Mouse (Mus musculus) ES-E14 (cell line): ENCODE measurements around the gene Grin2b. TPM values are rescaled to one million over a fixed set of nuclear protein-coding genes. Genes with fewer than 3 reads are reported as not detected.

Source experiments
- DNase-seq: peaks from one replicate; pipeline ENCODE4 v3.0.0-alpha.2; 2013; ENCODE audit warnings: low read depth, low spot score
- H3K27ac ChIP-seq: 2 replicates; pipeline ENCODE4 v1.5.1; 2012; ENCODE audit warnings: low read depth, mild to moderate bottlenecking, low read length, moderate library complexity, mixed read lengths; ENCODE audit not compliant: poor library complexity, insufficient read depth, severe bottlenecking
- H3K36me3 ChIP-seq: 2 replicates; pipeline ENCODE4 v1.6.1; 2012; ENCODE audit warnings: mild to moderate bottlenecking, low read length, moderate library complexity, mixed read lengths; ENCODE audit not compliant: control insufficient read depth, poor library complexity, insufficient read depth, severe bottlenecking
- H3K4me1 ChIP-seq, 2 experiments: fragments of 150-350 bp in 1 of 2; sonication (generic) in 1 of 2; 2 replicates each; pipeline ENCODE4 v1.6.1; 2012; ENCODE audit warnings: low read length in 2 of 2, mild to moderate bottlenecking in 1 of 2, mixed read lengths in 1 of 2; ENCODE audit not compliant: control insufficient read depth in 2 of 2, insufficient read depth in 2 of 2, poor library complexity in 1 of 2
- H3K4me3 ChIP-seq, 2 experiments: fragments of 150-350 bp in 1 of 2; sonication (generic) in 1 of 2; 2 replicates each; pipeline ENCODE4 v1.5.1; 2012; ENCODE audit warnings: low read length in 2 of 2, low read depth in 1 of 2, mild to moderate bottlenecking in 1 of 2, mixed read lengths in 1 of 2; ENCODE audit not compliant: insufficient read depth in 1 of 2, poor library complexity in 1 of 2, severe bottlenecking in 1 of 2
- H3K9ac ChIP-seq: 2 replicates; pipeline ENCODE4 v1.6.1; 2012; ENCODE audit warnings: low read depth, mild to moderate bottlenecking, low read length, mixed read lengths; ENCODE audit not compliant: poor library complexity, insufficient read depth, severe bottlenecking
- H3K9me3 ChIP-seq: fragments of 150-350 bp; sonication (generic); 2 replicates; pipeline ENCODE4 v1.6.1; 2012; ENCODE audit warnings: low read depth, mild to moderate bottlenecking, low read length; ENCODE audit not compliant: control insufficient read depth, insufficient read depth
- CHD2 ChIP-seq: IDR thresholded peaks from 2 replicates; pipeline ENCODE4 v1.6.1; 2014; ENCODE audit warnings: mild to moderate bottlenecking, low read depth, low read length, inconsistent platforms
- HCFC1 ChIP-seq: IDR thresholded peaks from 2 replicates; pipeline ENCODE4 v1.6.1; 2012; ENCODE audit warnings: low read length, inconsistent platforms, borderline replicate concordance; ENCODE audit not compliant: insufficient read depth
- MAFK ChIP-seq: IDR thresholded peaks from 2 replicates; pipeline ENCODE4 v1.6.1; 2014; ENCODE audit warnings: mild to moderate bottlenecking, low read depth, low read length, inconsistent platforms; ENCODE audit not compliant: insufficient read depth
- ZC3H11A ChIP-seq: IDR thresholded peaks from 2 replicates; pipeline ENCODE4 v1.6.1; 2012; ENCODE audit warnings: low read depth, mild to moderate bottlenecking, inconsistent platforms, low read length, borderline replicate concordance
- ZNF384 ChIP-seq: IDR thresholded peaks from 2 replicates; pipeline ENCODE4 v1.6.1; 2012; ENCODE audit warnings: low read depth, low read length, inconsistent platforms
- in situ Hi-C, 2 experiments: fragments of 600-800 bp; cut with MboI; formaldehyde crosslinking; loops; one replicate each; pipeline ENCODE4 v1.15.1; 2025; ENCODE audit warnings: low sequenced_read_pairs in 2 of 2, inconsistent platforms in 1 of 2; ENCODE audit not compliant: unreplicated experiment in 2 of 2
- total RNA-seq: library from RNA; depleted of rRNA; stranded (reverse); fragments of 300-350 nt; gene quantifications from 2 replicates; pipeline ENCODE4 v1.2.3, GENCODE M21; 2012

Gene Grin2b
- total RNA-seq, 1 experiment: 1.2 TPM

GRCm38 (mm10) chr6:135817391-135817790, 355.9 kb downstream of the Grin2b start:
- Histone ChIP-seq H3K4me1 (no peaks in the 10 kb centered on the region), H3K9me3 (no peaks in the 10 kb centered on the region), H3K4me3 (no peak overlapping the region), H3K36me3 (no peaks in the 10 kb centered on the region), H3K9ac (no peak overlapping the region), H3K27ac (no peak overlapping the region)
- no peak for TF ChIP-seq HCFC1
- in situ Hi-C loops: no loop called here
- DNase-seq: no peak

GRCm38 (mm10) chr6:135813755-135814154, 359.6 kb downstream of the Grin2b start:
- Histone ChIP-seq H3K27ac (no peak overlapping the region), H3K4me3 (no peak overlapping the region), H3K9ac (no peak overlapping the region), H3K36me3 (no peaks in the 10 kb centered on the region), H3K9me3 (no peaks in the 10 kb centered on the region), H3K4me1 (no peaks in the 10 kb centered on the region)
- TF ChIP-seq MAFK: no peak
- no peak for TF ChIP-seq ZNF384
- no peak for TF ChIP-seq HCFC1
- no peak for TF ChIP-seq ZC3H11A
- TF ChIP-seq CHD2: no peak
- DNase-seq: no peak
- in situ Hi-C loops: no loop called here

DNA sequence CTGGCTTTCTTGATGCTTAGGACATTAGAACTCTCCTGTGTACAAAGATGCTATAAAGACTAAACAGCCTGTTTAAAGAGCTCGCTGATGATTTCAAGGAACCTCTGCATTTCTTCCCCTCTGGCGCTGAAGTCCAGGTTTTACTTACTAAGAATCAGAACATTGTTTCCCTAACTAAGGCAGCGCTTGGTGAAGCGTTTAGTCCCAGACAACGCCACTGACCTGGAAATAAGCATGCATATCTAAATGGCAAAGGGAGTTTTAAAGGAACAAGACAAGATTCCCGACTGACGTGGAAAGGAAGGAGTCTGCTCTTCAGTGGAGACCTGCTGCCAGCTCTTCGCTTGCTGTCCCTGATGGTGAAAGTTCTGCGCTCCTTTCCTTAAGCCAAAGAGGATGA, 367.9 kb downstream of the Grin2b start:
- in situ Hi-C loops: no loop called here
- Histone ChIP-seq H3K4me3 (no peak overlapping the region), H3K27ac (no peak overlapping the region), H3K36me3 (no peaks in the 10 kb centered on the region), H3K9ac (no peak overlapping the region), H3K9me3 (no peaks in the 10 kb centered on the region), H3K4me1 (no peaks in the 10 kb centered on the region)
- no peak for DNase-seq
- TF ChIP-seq MAFK (no peak), HCFC1 (no peak), CHD2 (no peak), ZC3H11A (no peak), ZNF384 (no peak)

DNA sequence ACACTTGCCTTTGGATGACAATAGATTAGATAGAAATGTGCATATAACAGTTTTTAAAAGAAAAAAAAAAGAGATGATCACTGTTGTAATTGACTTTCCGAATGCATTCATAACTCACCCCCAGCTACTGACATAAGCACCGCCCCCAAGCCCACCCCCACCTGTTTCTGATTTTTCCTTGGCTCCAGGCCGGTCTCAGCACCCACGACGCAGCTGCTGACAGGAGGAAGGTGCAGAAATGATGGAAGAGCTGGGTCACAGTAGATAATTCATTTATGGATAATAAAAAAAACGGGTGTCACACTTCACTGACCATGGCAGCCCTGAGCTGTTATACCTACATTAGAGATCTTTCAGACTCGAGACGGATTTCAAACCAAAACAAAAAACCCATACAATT, 373.4 kb downstream of the Grin2b start:
- H3K36me3 ChIP-seq: no peaks in the 10 kb centered on the region
- TF ChIP-seq HCFC1 (no peak), ZNF384 (no peak), ZC3H11A (no peak), MAFK (no peak), CHD2 (no peak)
- DNase-seq: no peak
- H3K9ac ChIP-seq: no peak overlapping the region
- H3K9me3 ChIP-seq: no peaks in the 10 kb centered on the region
- no peak overlapping the region for H3K4me3 ChIP-seq
- in situ Hi-C loops: no loop called here
- H3K4me1 ChIP-seq: no peaks in the 10 kb centered on the region
- no peak overlapping the region for H3K27ac ChIP-seq

DNA sequence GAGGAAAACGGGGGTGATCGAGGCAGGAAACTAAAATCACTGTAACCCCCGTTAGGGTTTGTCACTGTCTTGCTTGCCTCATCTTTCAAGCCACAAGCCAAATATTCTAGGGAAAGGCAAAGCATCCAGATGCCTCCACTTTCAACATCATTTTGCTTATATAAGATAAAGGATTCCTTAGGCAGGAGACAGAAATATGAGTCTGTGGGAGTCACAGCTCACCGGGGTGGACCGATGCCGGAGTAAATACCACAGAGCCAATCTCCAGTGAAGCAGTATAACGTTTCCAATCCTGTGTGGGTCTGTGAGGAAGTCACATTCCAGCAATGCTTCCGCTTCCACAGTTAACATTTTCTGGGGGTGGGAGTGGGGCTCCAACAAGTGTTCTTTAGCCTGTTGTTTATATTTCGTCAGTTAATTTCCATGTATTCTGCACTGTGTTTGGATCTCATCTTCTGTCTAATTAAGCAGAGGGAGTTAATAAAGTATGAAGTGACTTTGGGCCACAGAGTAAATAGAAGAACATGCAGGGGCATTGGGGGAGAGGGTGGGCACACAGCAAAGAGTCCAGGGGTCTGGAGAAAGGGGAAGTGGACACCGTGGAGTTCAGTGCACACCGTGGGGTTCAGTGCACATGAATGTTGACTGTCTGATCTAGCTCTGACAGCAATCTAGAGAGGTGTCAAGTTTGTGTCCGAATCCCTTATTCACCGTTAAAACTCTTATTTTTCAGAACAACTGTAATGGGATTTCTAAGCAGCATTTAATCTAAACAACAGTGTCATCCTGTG, 374.9 kb downstream of the Grin2b start:
- Histone ChIP-seq H3K4me3 (no peak overlapping the region), H3K36me3 (no peaks in the 10 kb centered on the region), H3K4me1 (no peaks in the 10 kb centered on the region), H3K9me3 (no peaks in the 10 kb centered on the region), H3K9ac (no peak overlapping the region), H3K27ac (no peak overlapping the region)
- DNase-seq: no peak
- TF ChIP-seq ZC3H11A: no peak
- TF ChIP-seq ZNF384: no peak
- no peak for TF ChIP-seq MAFK
- TF ChIP-seq CHD2: no peak
- TF ChIP-seq HCFC1: no peak
- in situ Hi-C loops: no loop called here
